Mouse (Mus musculus): ENCODE data around the gene Rtp3.

Rtp3 gene

DNA sequence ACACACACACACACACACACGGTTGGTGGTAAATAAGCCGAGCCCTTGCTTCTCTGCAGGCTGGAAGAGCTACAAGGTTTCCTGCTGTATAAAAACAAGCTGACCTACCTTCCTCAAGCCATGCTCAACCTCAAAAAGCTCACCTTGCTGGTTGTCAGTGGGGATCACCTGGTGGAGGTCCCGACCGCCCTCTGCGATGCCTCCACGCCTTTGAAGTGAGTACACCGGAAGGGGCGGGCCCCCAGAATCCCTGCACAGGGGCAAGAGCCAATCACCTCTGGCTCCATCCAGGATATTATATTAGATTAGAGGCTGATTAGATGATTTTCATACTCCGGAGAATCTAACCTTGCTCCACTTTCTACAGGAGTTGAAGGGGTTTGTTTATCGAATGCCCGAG lies 11.0 kb downstream of the Rtp3 start:
- no peak for DNase-seq

DNA sequence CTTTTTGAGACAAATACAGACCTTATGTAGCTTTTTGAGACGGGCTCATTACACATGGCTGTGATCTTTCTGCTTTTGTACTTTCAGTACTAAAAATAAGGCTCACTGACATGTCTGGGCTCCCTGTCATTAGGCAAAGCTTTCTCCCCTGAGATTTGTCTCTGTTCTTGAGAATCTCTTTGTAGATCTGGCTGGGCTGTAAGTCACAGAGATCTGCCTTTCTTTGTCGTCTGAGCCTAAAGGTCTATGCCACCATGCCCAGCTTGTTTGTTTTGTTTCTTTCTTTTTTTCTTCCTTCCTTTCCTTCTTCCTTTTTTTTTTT lies 24.5 kb downstream of the Rtp3 start:
- DNase-seq = no peak

DNA sequence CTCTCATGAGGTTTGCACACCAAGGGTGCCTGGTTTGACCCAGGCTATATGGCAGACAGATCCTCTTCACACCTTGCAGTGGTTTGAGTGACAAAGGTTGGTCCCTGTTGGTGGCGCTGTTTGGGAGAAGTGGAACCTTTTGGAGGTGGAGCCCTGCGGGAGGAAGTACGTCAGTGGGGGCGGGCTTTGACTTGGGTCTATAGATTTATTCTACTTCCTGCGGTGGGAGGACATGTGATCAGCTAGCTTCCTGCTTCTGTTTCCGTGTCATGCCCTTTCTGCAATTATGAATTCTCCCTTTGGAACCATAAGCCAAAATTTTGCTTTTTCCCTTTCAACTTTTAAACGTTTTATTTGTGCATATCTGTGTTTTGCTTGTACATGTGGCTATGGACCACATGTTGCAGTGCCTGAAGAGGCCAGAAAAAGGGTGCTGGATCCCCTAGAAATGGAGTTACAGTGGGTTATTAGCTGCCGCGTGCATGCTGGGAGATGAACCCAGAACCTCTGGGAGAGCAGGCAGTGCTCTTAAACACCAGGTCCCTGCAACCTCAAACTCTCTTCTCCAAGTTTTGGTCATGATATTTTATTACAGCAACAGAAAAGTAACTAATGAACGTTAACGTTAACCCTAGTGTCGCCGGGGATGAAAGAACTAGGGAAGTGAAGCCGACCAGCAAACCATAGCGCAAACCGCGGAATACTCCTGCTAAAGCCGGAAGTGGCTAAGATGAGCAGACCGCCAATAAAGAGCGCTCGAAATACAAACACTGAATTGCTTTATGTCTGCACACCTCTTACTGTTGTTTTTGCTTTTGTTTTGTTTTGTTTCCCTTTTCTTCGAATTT lies 25.1 kb downstream of the Rtp3 start:
- no peak for DNase-seq

DNA sequence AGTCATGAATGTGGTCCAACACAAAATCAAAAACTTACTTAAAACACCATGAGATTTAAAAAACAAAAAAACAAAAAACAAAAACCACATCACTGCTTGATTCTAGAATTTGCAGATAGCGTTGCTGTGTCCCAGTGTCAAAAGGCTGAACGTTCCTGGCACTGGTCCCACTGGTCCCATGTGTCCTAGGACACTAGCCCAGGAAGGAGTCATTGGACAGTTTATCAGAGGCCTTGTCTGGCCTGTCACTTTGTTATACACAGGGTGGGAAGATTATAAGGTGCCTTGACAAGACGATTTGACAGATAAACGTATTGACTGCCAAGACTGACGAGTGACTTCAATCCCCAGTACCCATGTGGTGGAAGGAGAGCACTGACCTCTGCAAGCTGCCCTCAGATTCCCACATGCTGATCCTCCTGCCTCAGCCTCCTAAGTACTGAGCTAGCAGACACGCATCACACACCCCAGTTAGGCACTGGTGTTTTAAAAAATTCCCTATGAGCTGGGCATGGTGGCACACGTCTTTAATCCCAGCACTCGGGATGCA lies 26.7 kb downstream of the Rtp3 start:
- no peak for DNase-seq

- no peak for DNase-seq
Observed at GRCm38 (mm10) chr9:110961386-110961785, 29.0 kb downstream of the Rtp3 start.

GRCm38 (mm10) chr9:110960230-110961149 lies 29.9 kb downstream of the Rtp3 start:
- peak; percentile 6 for DNase-seq

GRCm38 (mm10) chr9:110959669-110960068 lies 30.7 kb downstream of the Rtp3 start:
- no peak for DNase-seq

DNA sequence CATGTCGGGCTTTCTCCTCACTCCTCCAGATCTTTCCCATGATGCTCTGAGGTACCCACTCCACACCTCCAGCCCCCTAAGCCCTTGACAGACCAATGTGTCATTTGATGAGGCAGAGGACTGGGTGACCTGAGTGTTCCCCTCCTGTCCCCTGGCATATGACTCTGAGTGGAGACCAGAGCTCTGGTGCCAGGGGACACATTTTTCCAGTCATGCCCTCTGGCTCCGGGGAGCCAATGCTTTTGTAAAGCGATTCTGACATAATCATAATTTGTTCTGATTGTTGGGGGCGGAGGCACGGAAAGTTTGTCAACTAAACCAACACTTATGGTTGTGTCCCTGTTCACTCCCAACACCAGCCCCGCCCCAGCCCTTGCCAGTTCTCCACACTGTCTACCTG lies 34.4 kb downstream of the Rtp3 start:
- DNase-seq = no peak

- DNase-seq = no peak
Observed at GRCm38 (mm10) chr9:110954681-110955445, 35.5 kb downstream of the Rtp3 start.

DNA sequence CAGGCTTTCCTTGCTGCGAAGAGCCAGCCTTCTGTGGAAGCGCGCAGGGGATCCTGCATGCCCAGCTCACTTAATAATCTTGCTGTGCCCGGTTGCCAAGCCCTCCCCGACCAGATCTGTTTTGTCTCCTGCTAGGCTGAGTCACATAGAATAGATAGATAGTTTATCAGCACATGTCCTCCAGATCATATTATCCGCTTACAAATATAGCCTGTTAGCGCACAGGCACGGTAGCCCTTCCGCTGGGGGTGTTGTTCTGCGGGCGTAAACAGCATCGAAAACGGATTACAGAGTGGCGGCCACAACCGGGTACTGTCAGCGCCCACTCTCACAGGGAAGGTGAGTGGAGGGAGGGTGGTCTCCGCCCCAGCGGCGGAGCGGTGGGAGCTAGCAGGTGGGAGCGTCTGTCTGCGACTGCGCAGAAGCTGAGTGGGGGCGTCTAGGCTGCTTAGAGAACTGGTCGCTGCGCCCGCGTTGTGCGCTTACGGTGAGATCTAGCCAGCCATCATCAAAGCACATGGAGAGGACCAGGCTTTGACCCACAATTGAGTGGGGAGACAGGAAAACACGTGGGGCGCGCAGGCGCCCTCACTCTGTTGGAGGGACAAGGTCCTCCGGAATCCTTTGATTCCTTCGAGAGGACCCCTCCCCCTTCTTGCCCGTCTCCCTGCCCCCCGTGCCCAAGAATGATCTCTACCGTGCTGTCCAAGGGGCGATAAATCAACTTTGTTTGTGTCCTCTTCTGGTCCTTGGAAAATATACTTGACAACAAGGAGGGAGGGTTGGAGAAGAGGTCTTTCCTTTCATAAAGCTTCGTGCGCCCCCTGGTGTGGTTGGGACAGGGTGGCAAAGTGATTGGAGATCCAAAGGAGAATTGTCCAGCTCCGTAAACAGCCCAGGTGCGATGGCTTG lies 36.6 kb downstream of the Rtp3 start:
- DNase-seq = peak; percentile 84

DNA sequence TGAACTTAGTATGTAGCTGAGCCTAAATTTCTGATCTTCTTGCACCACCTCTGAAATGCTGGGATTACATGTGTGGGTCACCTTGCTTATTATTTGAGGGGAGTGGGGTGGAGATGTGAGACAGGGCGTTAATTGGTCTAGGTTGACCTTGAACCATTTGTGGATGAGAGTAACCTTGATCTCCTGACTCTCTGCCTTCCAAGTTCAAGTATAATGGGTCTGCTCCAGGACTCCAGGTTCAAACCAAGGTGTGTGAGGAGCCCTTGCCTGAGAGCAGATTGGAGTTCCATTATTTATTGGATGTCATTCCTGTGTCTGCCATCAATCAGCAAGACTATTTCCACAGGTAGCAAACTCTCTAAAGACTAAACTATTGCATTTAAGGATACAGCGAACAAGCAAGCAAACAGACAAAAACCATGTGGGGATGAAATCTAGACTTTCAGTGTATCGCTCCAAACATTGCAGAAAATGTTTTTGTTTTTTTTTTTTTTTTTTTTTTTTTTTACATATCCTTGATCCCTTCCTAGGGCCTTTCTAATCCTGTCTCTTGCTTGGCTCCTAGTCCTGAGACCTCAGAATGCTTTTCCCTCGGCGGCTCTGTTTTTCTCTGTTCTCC lies 37.3 kb downstream of the Rtp3 start:
- no peak for DNase-seq

- no peak for DNase-seq
Observed at GRCm38 (mm10) chr9:110952398-110952797, 38.0 kb downstream of the Rtp3 start.

GRCm38 (mm10) chr9:110951866-110952265 lies 38.5 kb downstream of the Rtp3 start:
- DNase-seq = no peak

DNA sequence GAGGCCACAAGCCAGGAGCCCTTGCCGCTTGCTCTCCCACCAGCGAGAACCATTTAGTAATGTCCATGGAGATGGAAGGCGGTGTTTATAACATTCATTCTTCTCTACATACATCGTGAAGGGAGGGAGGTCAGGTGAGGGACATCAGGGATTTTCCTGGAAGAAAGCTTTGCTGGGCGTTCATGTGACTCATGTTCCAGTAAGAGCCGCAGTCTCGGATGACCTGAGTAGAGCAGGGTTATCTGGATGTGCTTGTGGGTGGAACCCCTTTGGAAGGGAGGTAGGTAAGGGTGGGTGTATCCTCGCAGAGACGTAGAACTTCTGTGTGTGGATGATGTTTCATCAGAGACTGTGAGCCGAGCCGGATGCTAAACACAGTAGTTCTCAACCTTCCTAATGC lies 39.0 kb downstream of the Rtp3 start, which contains the start of gene Lrrc2:
Gene Lrrc2 (plus strand): TSS at position 149 of the 400 bp plus-strand sequence.
- DNase-seq = no peak

DNA sequence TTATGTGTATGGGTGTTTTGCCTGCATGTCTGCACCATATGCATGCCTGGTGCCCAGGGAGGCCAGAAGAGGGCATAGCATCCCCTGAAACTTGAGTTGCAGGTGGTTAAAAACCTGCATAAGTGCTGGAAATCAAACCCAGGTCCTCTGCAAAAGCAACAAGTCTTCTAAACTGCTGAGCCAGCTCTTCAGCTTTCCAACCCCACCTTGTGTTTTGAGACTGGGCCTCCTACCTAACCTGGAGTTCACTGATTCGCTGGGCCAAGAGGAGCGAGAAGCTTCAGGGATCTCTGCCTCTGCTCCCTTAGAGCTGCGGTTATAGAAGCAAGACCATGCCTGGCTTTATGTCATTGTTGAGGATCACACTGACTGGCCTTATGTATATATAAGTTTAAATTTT lies 40.3 kb downstream of the Rtp3 start:
- DNase-seq = no peak

DNA sequence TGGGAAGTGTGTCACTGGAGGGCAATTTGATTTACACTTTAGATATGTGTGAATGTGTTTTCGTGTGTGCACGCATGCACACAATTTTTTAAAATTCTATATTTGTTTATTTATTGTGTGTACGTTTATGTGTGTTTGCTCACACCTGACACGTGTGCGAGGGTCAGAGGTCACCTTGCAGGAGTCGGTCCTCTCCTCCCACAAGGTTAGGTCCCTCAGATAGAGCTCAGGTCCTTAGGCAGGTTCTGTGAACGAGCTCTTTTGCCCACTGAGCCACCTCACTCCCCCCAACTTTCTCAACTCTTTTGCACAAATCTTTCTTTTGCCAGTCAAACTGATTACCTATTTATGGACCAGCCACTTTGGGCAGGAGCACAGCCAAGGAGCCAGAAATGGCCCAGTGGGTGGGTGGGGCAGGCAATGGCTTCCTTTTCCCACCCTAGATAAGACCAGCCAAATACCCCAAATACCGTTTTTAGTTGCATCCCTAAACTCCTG lies 41.5 kb downstream of the Rtp3 start:
- DNase-seq = no peak

DNA sequence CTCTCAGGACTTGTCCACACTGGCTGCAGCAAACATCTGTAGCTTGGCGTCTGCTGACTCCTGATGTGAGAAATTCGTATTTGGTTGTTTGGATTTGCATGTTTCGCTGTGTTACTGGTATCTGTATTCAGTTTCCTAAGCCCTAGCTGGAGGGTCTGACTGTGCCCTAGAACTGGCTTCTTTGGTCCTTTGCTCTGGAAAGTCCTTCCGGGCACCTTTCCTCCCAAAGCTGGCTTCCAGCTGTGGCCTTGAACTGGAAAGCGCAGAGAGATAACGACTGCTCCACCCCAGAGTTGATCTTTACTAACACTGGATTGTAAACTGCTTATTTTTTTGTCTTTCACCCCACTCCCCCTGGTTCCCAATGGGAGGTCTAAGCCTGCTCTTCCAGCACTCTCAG lies 42.5 kb downstream of the Rtp3 start:
- DNase-seq = no peak

- no peak for DNase-seq
Observed at GRCm38 (mm10) chr9:110947261-110947661, 43.1 kb downstream of the Rtp3 start.

GRCm38 (mm10) chr9:110946548-110947044 lies 43.8 kb downstream of the Rtp3 start:
- no peak for DNase-seq

GRCm38 (mm10) chr9:110945926-110946325 lies 44.5 kb downstream of the Rtp3 start, which contains the start of gene Tdgf1:
Gene Tdgf1, minus strand, starts transcription at chr9:110946158.
- DNase-seq = no peak

DNA sequence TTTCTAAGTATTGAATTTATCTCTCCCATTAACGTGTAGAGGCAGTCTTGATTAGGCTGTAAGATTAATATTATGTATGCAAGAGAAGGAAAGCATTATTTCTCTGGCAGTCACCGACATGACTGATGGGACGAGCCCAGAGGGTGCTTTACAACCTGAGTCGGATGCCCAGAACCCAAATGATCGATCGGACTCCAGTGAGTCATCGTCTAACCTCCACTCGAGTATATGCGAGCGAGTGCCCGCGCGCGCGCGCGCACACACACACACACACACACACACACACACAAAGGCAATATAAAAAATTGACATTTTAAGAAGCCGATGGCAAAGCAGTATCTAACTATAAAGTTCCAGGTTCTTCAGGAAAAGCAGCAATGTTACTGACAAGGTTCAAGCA lies 45.0 kb downstream of the Rtp3 start:
- DNase-seq = no peak
